Mouse (Mus musculus) adrenal gland, adult 10 weeks (tissue): ENCODE measurements around the gene Loxl1. TPM values are rescaled to one million over a fixed set of nuclear protein-coding genes. Genes with fewer than 3 reads are reported as not detected.

Experiments used
- polyA plus RNA-seq: library from polyadenylated mRNA; stranded (reverse); fragments of 350-450 nt; fragmentation: Illumina TruSeq; extraction: RNeasy Lipid Tissue Mini Kit (QIAGEN cat#74804); gene quantifications from one replicate; pipeline ENCODE4 v1.2.3, GENCODE M21; 2014; ENCODE audit warnings: low read depth, low replicate concordance

Gene Loxl1
- polyA plus RNA-seq, result 0.93 TPM

GRCm38 (mm10) chr9:58312944-58313359 is at the start of gene Loxl1:
Gene Loxl1, minus strand, starts transcription at chr9:58313186.

DNA sequence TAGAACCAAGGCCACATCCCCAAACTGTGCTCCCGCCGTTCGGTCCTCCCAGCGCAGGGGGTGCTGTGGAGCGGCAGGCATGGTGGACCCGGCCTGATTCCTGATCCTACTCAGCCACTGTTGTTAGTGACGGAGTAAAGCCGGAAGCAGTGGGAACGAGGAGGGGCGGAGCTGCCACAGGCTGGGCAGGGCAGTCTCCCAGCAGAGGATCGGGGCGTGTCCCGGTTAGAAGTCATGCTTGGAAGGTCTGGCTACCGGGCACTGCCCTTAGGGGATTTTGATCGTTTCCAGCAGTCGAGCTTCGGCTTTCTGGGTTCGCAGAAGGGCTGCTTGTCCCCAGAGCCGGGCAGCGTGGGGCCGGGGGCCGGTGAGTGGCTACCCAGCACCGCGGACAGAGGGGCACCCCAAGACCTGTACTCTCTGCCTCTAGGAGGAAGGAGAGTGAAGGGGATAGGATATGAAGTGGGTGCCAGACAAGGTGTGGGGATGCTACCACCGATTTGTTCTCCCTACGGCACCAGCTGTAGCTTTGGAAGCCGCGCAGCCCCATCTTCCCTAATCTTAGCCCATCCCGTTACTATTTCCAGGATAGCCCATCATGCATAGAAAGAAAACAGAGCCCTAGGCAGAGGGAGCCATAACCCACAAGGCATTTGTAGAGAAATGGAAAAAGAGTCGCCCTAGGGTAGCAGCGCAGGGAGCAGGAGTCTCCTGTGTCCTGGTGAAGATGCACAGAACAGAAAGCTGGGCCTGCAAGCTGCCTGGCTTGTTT is 59.8 kb downstream of the Loxl1 start, which contains the start of gene Stoml1:
Gene Stoml1, plus strand, starts transcription at position 132 of the 772 bp plus-strand sequence.

DNA sequence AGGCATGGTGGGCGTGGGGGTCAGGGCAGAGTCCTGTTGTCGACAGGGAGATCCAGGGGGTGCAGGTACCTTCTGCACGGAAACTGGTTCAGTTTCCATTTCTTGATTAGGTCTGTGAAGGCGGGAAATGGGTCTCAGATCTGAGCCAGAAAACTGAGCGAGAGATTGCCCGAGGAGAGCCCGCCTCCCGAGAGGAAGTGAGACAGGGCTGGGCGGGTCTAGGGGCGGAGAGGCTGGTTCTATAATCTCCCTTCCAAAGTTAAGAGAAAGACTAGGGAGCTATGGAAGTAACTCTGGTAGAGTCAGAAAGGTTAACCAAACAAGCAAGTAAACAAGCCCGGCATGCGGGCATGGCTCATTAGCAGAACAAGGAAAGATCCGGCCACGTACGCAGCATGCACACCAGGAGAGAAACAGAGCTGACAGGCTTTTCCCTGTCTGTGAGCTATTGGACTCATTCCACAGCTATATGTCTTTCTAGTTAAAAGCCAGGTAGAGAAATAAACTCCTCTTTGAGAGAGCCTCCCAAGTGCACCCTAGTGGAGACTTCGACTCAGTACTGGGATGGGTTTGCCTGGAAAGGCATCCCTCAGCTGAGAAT is 63.3 kb downstream of the Loxl1 start, which contains the start of gene Pml:
Gene Pml, minus strand, starts transcription at position 195 of the 601 bp plus-strand sequence.

Other genes with a start within 250 kb of the Loxl1 start
- gene Stra6, start 249.4 kb downstream of the Loxl1 start, polyA plus RNA-seq, result not detected
- gene Ccdc33, start 194.4 kb downstream of the Loxl1 start, polyA plus RNA-seq, result not detected
- 3.8 TPM for gene Islr, start 108.9 kb downstream of the Loxl1 start, polyA plus RNA-seq
- gene Islr2, start 108.9 kb downstream of the Loxl1 start, polyA plus RNA-seq, result not detected
- gene Pml, start 63.4 kb downstream of the Loxl1 start, polyA plus RNA-seq, result 4.0 TPM
- 5.2 TPM for gene Stoml1, start 60.0 kb downstream of the Loxl1 start, polyA plus RNA-seq
- gene Tbc1d21, start 57.3 kb upstream of the Loxl1 start, polyA plus RNA-seq, result not detected
- not detected for gene Insyn1, start 175.4 kb upstream of the Loxl1 start, polyA plus RNA-seq
- 3.2 TPM for gene Cd276, start 242.3 kb upstream of the Loxl1 start, polyA plus RNA-seq